Mouse (Mus musculus) midbrain, embryonic 11.5 days (tissue): ENCODE results near the gene Dand5. TPM values are rescaled to one million over a fixed set of nuclear protein-coding genes. Genes with fewer than 3 reads are reported as not detected.
A peak's percentile ranks its signal among the peaks of the same experiment; 100 is the strongest.
"Not testable (repeated sequence)": the region's sequence is repeated elsewhere in the genome, so short reads cannot be mapped to it uniquely, and the experiment has no call there.

Source experiments
- ATAC-seq: fragments of 200-750 bp; cut with Nextera tagmentation; 2 replicates; pipeline ENCODE4 v1.8.0; 2017; ENCODE audit warnings: moderate TSS enrichment, moderate library complexity; ENCODE audit not compliant: low FRiP score
- DNase-seq: peaks from one replicate; pipeline ENCODE4 v3.0.0; 2015; ENCODE audit warnings: low spot score; ENCODE audit errors: missing footprints
- H3K27ac ChIP-seq: fragments of 300-500 bp; sonication (generic); 2 replicates; pipeline ENCODE4 v1.5.1; 2014; ENCODE audit warnings: low read depth, low read length
- H3K27me3 ChIP-seq: fragments of 300-500 bp; sonication (generic); 2 replicates; pipeline ENCODE4 v1.6.1; 2014; ENCODE audit warnings: mild to moderate bottlenecking, low read length, moderate library complexity, mixed read lengths; ENCODE audit not compliant: control insufficient read depth, insufficient read depth
- H3K36me3 ChIP-seq: fragments of 300-500 bp; sonication (generic); 2 replicates; pipeline ENCODE4 v1.6.1; 2014; ENCODE audit warnings: mild to moderate bottlenecking, low read length, moderate library complexity, mixed read lengths; ENCODE audit not compliant: control insufficient read depth, insufficient read depth
- H3K4me1 ChIP-seq: fragments of 300-500 bp; sonication (generic); 2 replicates; pipeline ENCODE4 v1.6.1; 2014; ENCODE audit warnings: low read length; ENCODE audit not compliant: control insufficient read depth, insufficient read depth
- H3K4me2 ChIP-seq: fragments of 300-500 bp; sonication (generic); 2 replicates; pipeline ENCODE4 v1.6.1; 2014; ENCODE audit warnings: mild to moderate bottlenecking, moderate library complexity
- H3K4me3 ChIP-seq: fragments of 300-500 bp; sonication (generic); 2 replicates; pipeline ENCODE4 v1.5.1; 2014; ENCODE audit warnings: low read depth, low read length
- H3K9ac ChIP-seq: fragments of 300-500 bp; sonication (generic); 2 replicates; pipeline ENCODE4 v1.6.1; 2014; ENCODE audit warnings: low read length
- H3K9me3 ChIP-seq: fragments of 300-500 bp; sonication (generic); 2 replicates; pipeline ENCODE4 v1.6.1; 2016; ENCODE audit warnings: low read length; ENCODE audit not compliant: control insufficient read depth
- WGBS: fragments of 180-500 bp; shearing (Covaris S2); extraction: QIAGEN DNeasy Blood & Tissue Kit; methylation state at CpG from one replicate; pipeline ENCODE4 v1.1.7; 2014; 5-methylcytosine and 5-hydroxymethylcytosine counted together
- polyA plus RNA-seq: library from polyadenylated mRNA; unstranded; fragments of >200 nt; fragmentation: Nextera tagmentation; extraction: Ambion mirVana; gene quantifications from 2 replicates; pipeline ENCODE4 v1.2.1, GENCODE M21; 2014

Gene Dand5
- polyA plus RNA-seq, 1 experiment from 2014 or later = 4.6 TPM

- peaks cover 33% of the 10 kb centered on the region for H3K36me3 ChIP-seq
- H3K27ac ChIP-seq = no peak overlapping the region
- peaks cover 15% of the 10 kb centered on the region for H3K4me1 ChIP-seq
- H3K27me3 ChIP-seq = no peaks in the 10 kb centered on the region
- ATAC-seq (no peak), DNase-seq (peak; percentile 75)
- no peaks in the 10 kb centered on the region for H3K9me3 ChIP-seq
- H3K9ac ChIP-seq = no peak overlapping the region
- no peak overlapping the region for H3K4me3 ChIP-seq
- WGBS = 69% methylated on average over 8 of the region's 8 CpGs
- H3K4me2 ChIP-seq = no peak overlapping the region
Observed at GRCm38 (mm10) chr8:84837149-84837911, 14.7 kb upstream of the Dand5 start.

- H3K27ac ChIP-seq = no peak overlapping the region
- DNase-seq = peak; percentile 69
- H3K4me2 ChIP-seq = no peak overlapping the region
- H3K4me3 ChIP-seq = no peak overlapping the region
- peaks cover 15% of the 10 kb centered on the region for H3K4me1 ChIP-seq
- H3K9me3 ChIP-seq = no peaks in the 10 kb centered on the region
- no peaks in the 10 kb centered on the region for H3K27me3 ChIP-seq
- WGBS = 92% methylated on average over 10 of the region's 10 CpGs
- H3K9ac ChIP-seq = no peak overlapping the region
- no peak for ATAC-seq
- H3K36me3 ChIP-seq = peaks cover 28% of the 10 kb centered on the region
Observed at GRCm38 (mm10) chr8:84834866-84835855, 12.5 kb upstream of the Dand5 start.

GRCm38 (mm10) chr8:84834002-84834865 is 11.6 kb upstream of the Dand5 start:
- Histone ChIP-seq H3K27me3 (no peaks in the 10 kb centered on the region), H3K4me3 (no peak overlapping the region), H3K9me3 (no peaks in the 10 kb centered on the region), H3K27ac (no peak overlapping the region), H3K4me2 (no peak overlapping the region), H3K36me3 (peaks cover 28% of the 10 kb centered on the region), H3K9ac (no peak overlapping the region), H3K4me1 (peaks cover 8% of the 10 kb centered on the region; the same call in 1 of the 2 replicates)
- ATAC-seq (no peak), DNase-seq (peak; percentile 69)
- 89% methylated on average over 19 of the region's 19 CpGs for WGBS

- 78% methylated on average over 10 of the region's 10 CpGs for WGBS
- peak overlapping the region; percentile 76 for H3K4me3 ChIP-seq
- DNase-seq (no peak), ATAC-seq (no peak)
- no peaks in the 10 kb centered on the region for H3K27me3 ChIP-seq
- H3K36me3 ChIP-seq = peaks cover 24% of the 10 kb centered on the region
- no peak overlapping the region for H3K27ac ChIP-seq
- peaks cover 6% of the 10 kb centered on the region; the same call in 1 of the 2 replicates for H3K4me1 ChIP-seq
- H3K9ac ChIP-seq = peak overlapping the region; percentile 97
- H3K9me3 ChIP-seq = no peaks in the 10 kb centered on the region
- peak overlapping the region; percentile 64 for H3K4me2 ChIP-seq
Observed at GRCm38 (mm10) chr8:84832759-84833742, 10.4 kb upstream of the Dand5 start.

- DNase-seq (peak; percentile 99), ATAC-seq (peak; percentile 86)
- Histone ChIP-seq H3K27ac (peak overlapping the region; percentile 74), H3K9ac (peak overlapping the region; percentile 97), H3K4me3 (peak overlapping the region; percentile 76), H3K36me3 (peaks cover 16% of the 10 kb centered on the region), H3K4me1 (peaks cover 6% of the 10 kb centered on the region; the same call in 1 of the 2 replicates), H3K9me3 (no peaks in the 10 kb centered on the region), H3K4me2 (peak overlapping the region; percentile 64), H3K27me3 (no peaks in the 10 kb centered on the region)
- under 1% methylated on average over 59 of the region's 59 CpGs for WGBS
Observed at GRCm38 (mm10) chr8:84832034-84832717, 9.6 kb upstream of the Dand5 start.

- no peaks in the 10 kb centered on the region for H3K27me3 ChIP-seq
- ATAC-seq (no peak), DNase-seq (peak; percentile 85)
- H3K9ac ChIP-seq = peak within 1 kb of the TSS; percentile 97
- peaks cover 10% of the 10 kb centered on the region; the same call in 1 of the 2 replicates for H3K36me3 ChIP-seq
- H3K4me1 ChIP-seq = peaks cover 6% of the 10 kb centered on the region; the same call in 1 of the 2 replicates
- peak within 1 kb of the TSS; percentile 64 for H3K4me2 ChIP-seq
- H3K27ac ChIP-seq = peak within 1 kb of the TSS; percentile 74
- H3K4me3 ChIP-seq = peak within 1 kb of the TSS; percentile 76
- no peaks in the 10 kb centered on the region for H3K9me3 ChIP-seq
- WGBS = 82% methylated on average over 11 of the region's 11 CpGs
Observed at GRCm38 (mm10) chr8:84831490-84831889, 8.9 kb upstream of the Dand5 start, which contains the start of gene Gadd45gip1. Gene Gadd45gip1 (plus strand): TSS chr8:84831522.

GRCm38 (mm10) chr8:84826518-84826917 is 3.9 kb upstream of the Dand5 start:
- not testable (repeated sequence) for H3K27ac ChIP-seq, H3K9me3 ChIP-seq, H3K4me1 ChIP-seq, ATAC-seq, H3K27me3 ChIP-seq, H3K4me2 ChIP-seq, DNase-seq, H3K36me3 ChIP-seq, H3K9ac ChIP-seq, H3K4me3 ChIP-seq
- WGBS = 68% methylated on average over 2 of the region's 2 CpGs
